Mouse (Mus musculus) liver, postnatal 0 days (tissue): Measurements from ENCODE around the gene Gpr68. TPM values are rescaled to one million over a fixed set of nuclear protein-coding genes. Genes with fewer than 3 reads are reported as not detected.
A peak's percentile ranks its signal among the peaks of the same experiment; 100 is the strongest.

Source experiments
- ATAC-seq: fragments of 200-750 bp; cut with Nextera tagmentation; 2 replicates; pipeline ENCODE4 v1.8.0; 2017; ENCODE audit warnings: mild to moderate bottlenecking, moderate library complexity
- DNase-seq: peaks from one replicate; pipeline ENCODE4 v3.0.0-alpha.2; 2016
- H3K27ac ChIP-seq: fragments of 300-500 bp; sonication (generic); 2 replicates; pipeline ENCODE4 v1.5.1; 2014; ENCODE audit warnings: antibody characterized with exemption, moderate library complexity, mild to moderate bottlenecking, low read depth
- H3K27me3 ChIP-seq: fragments of 300-500 bp; sonication (generic); 2 replicates; pipeline ENCODE4 v1.6.1; 2014; ENCODE audit warnings: low read length, control low read depth, mixed read lengths; ENCODE audit not compliant: insufficient read depth
- H3K36me3 ChIP-seq: fragments of 300-500 bp; sonication (generic); replicated peaks from 2 replicates; pipeline ENCODE4 v1.6.1; 2014; ENCODE audit warnings: mild to moderate bottlenecking, control low read depth, low read length, moderate library complexity, mixed read lengths; ENCODE audit not compliant: insufficient read depth
- H3K4me1 ChIP-seq: fragments of 300-500 bp; sonication (generic); 2 replicates; pipeline ENCODE4 v1.6.1; 2014; ENCODE audit warnings: antibody characterized with exemption, mild to moderate bottlenecking, control low read depth; ENCODE audit not compliant: insufficient read depth
- H3K4me2 ChIP-seq: fragments of 300-500 bp; sonication (generic); 2 replicates; pipeline ENCODE4 v1.6.1; 2014; ENCODE audit warnings: low read depth, mild to moderate bottlenecking, low read length, moderate library complexity, mixed read lengths
- H3K4me3 ChIP-seq: fragments of 300-500 bp; sonication (generic); 2 replicates; pipeline ENCODE4 v1.5.1; 2014; ENCODE audit warnings: low read depth, low read length
- H3K9ac ChIP-seq: fragments of 300-500 bp; sonication (generic); replicated peaks from 2 replicates; pipeline ENCODE4 v1.6.1; 2014; ENCODE audit warnings: mild to moderate bottlenecking, moderate library complexity
- H3K9me3 ChIP-seq: fragments of 300-500 bp; sonication (generic); 2 replicates; pipeline ENCODE4 v1.6.1; 2016; ENCODE audit warnings: mild to moderate bottlenecking, control low read depth, low read length, mixed read lengths
- CTCF ChIP-seq: sonication (generic); IDR thresholded peaks from 2 replicates; pipeline ENCODE4 v1.5.1; 2016; ENCODE audit warnings: antibody characterized with exemption, low read depth
- EP300 ChIP-seq: IDR thresholded peaks from 2 replicates; pipeline ENCODE4 v1.6.1; 2016; ENCODE audit warnings: antibody characterized with exemption, low read depth, mild to moderate bottlenecking
- WGBS: fragments of 180-500 bp; shearing (Covaris S2); extraction: QIAGEN DNeasy Blood & Tissue Kit; methylation state at CpG from one replicate; pipeline ENCODE4 v1.1.7; 2014; ENCODE audit not compliant: insufficient replicate concordance; 5-methylcytosine and 5-hydroxymethylcytosine counted together
- polyA plus RNA-seq: library from polyadenylated mRNA; unstranded; fragments of >200 nt; fragmentation: Nextera tagmentation; extraction: Ambion mirVana; gene quantifications from 2 replicates; pipeline ENCODE4 v1.2.1, GENCODE M21; 2015

Gene Gpr68
- polyA plus RNA-seq, 1 experiment from 2014 or later, result 0.33 TPM

GRCm38 (mm10) chr12:100937441-100938360 is 29.7 kb upstream of the Gpr68 start:
- whole genome bisulfite sequencing, result 75% methylated on average over 21 of the region's 21 CpGs
- Histone ChIP-seq H3K36me3 (peaks cover 55% of the 10 kb centered on the region), H3K4me2 (no peak overlapping the region), H3K9ac (no peak overlapping the region), H3K27ac (peak overlapping the region; percentile 62), H3K4me1 (no peaks in the 10 kb centered on the region), H3K9me3 (no peaks in the 10 kb centered on the region), H3K27me3 (no peaks in the 10 kb centered on the region), H3K4me3 (no peak overlapping the region)
- TF ChIP-seq EP300 (no peak), CTCF (no peak)
- ATAC-seq (no peak), DNase-seq (no peak)

- no peak overlapping the region for H3K4me2 ChIP-seq
- no peaks in the 10 kb centered on the region for H3K27me3 ChIP-seq
- no peak for DNase-seq
- no peaks in the 10 kb centered on the region for H3K9me3 ChIP-seq
- no peak for TF ChIP-seq CTCF
- no peak for TF ChIP-seq EP300
- no peak overlapping the region for H3K27ac ChIP-seq
- H3K9ac ChIP-seq, result no peak overlapping the region
- WGBS, result 81% methylated on average over 4 of the region's 4 CpGs
- H3K4me3 ChIP-seq, result no peak overlapping the region
- H3K4me1 ChIP-seq, result no peaks in the 10 kb centered on the region
- ATAC-seq, result no peak
- H3K36me3 ChIP-seq, result peaks cover 51% of the 10 kb centered on the region
Measured at GRCm38 (mm10) chr12:100936737-100937136, 28.7 kb upstream of the Gpr68 start.

GRCm38 (mm10) chr12:100936116-100936515 is 28.1 kb upstream of the Gpr68 start:
- no peaks in the 10 kb centered on the region for H3K9me3 ChIP-seq
- peaks cover 50% of the 10 kb centered on the region for H3K36me3 ChIP-seq
- H3K4me1 ChIP-seq, result no peaks in the 10 kb centered on the region
- WGBS, result 15% methylated on average over 2 of the region's 2 CpGs
- H3K27me3 ChIP-seq, result no peaks in the 10 kb centered on the region
- DNase-seq (peak; percentile 87), ATAC-seq (peak; percentile 50)
- H3K27ac ChIP-seq, result no peak overlapping the region
- H3K4me2 ChIP-seq, result no peak overlapping the region
- no peak overlapping the region for H3K9ac ChIP-seq
- TF ChIP-seq EP300, result no peak
- TF ChIP-seq CTCF, result peak; percentile 95
- H3K4me3 ChIP-seq, result no peak overlapping the region

- TF ChIP-seq CTCF (no peak), EP300 (no peak)
- Histone ChIP-seq H3K36me3 (peaks cover 45% of the 10 kb centered on the region), H3K4me2 (no peak overlapping the region), H3K4me3 (no peak overlapping the region), H3K27me3 (no peaks in the 10 kb centered on the region), H3K9me3 (no peaks in the 10 kb centered on the region), H3K9ac (no peak overlapping the region), H3K4me1 (no peaks in the 10 kb centered on the region), H3K27ac (peak overlapping the region; percentile 60; the same call in 1 of the 2 replicates)
- DNase-seq, result peak; percentile 37
- ATAC-seq, result peak; percentile 85
- WGBS, result 56% methylated on average over 5 of the region's 5 CpGs
Measured at GRCm38 (mm10) chr12:100934796-100935195, 26.8 kb upstream of the Gpr68 start.

- 97% methylated on average over 14 of the region's 14 CpGs for WGBS
- Histone ChIP-seq H3K27ac (no peak overlapping the region), H3K4me1 (no peaks in the 10 kb centered on the region), H3K9ac (no peak overlapping the region), H3K4me2 (no peak overlapping the region), H3K36me3 (peaks cover 43% of the 10 kb centered on the region), H3K27me3 (no peaks in the 10 kb centered on the region), H3K4me3 (no peak overlapping the region), H3K9me3 (no peaks in the 10 kb centered on the region)
- no peak for TF ChIP-seq CTCF
- TF ChIP-seq EP300, result no peak
- DNase-seq, result no peak
- no peak for ATAC-seq
Measured at GRCm38 (mm10) chr12:100931653-100932052, 23.7 kb upstream of the Gpr68 start.

- H3K4me1 ChIP-seq, result no peaks in the 10 kb centered on the region; the same call in 1 of the 2 replicates
- H3K27me3 ChIP-seq, result no peaks in the 10 kb centered on the region
- no peak overlapping the region for H3K9ac ChIP-seq
- no peaks in the 10 kb centered on the region for H3K9me3 ChIP-seq
- H3K27ac ChIP-seq, result no peak overlapping the region
- DNase-seq, result no peak
- no peak for TF ChIP-seq EP300
- no peak for TF ChIP-seq CTCF
- peaks cover 44% of the 10 kb centered on the region for H3K36me3 ChIP-seq
- H3K4me3 ChIP-seq, result no peak overlapping the region
- ATAC-seq, result no peak
- H3K4me2 ChIP-seq, result no peak overlapping the region
- WGBS, result 81% methylated on average over 9 of the region's 9 CpGs
Measured at GRCm38 (mm10) chr12:100928286-100928685, 20.3 kb upstream of the Gpr68 start.
